Mouse (Mus musculus): ENCODE results near the gene Rfk. TPM values are rescaled to one million over a fixed set of nuclear protein-coding genes. Genes with fewer than 3 reads are reported as not detected.

Rfk gene
- polyA plus RNA-seq, 1 experiment from 2014 or later, result 74.3 TPM

GRCm38 (mm10) chr19:17400571-17400970 lies 6.7 kb downstream of the Rfk start:
- Histone ChIP-seq H3K4me3 (ENCODE audit: control insufficient read depth in 1 of 2, insufficient read depth in 1 of 2, low read depth in 1 of 2, low read length in 2 of 2) (no peak overlapping the region), H3K27me3 (ENCODE audit: control insufficient read depth, insufficient read depth, low read length) (no peaks in the 10 kb centered on the region), H3K4me1 (ENCODE audit: control insufficient read depth in 2 of 2, insufficient read depth in 2 of 2, low read length in 2 of 2) (no peaks in the 10 kb centered on the region; a peak in 1 of 4 replicates), H3K4me2 (ENCODE audit: low read length) (no peak overlapping the region), H3K9ac (ENCODE audit: low read length) (no peak overlapping the region), H3K36me3 (ENCODE audit: control insufficient read depth, insufficient read depth, low read length) (peaks cover 42% of the 10 kb centered on the region), H3K27ac (replicated peaks in 1 of 2; ENCODE audit: control insufficient read depth in 1 of 2, insufficient read depth in 1 of 2, low read depth in 2 of 2, low read length in 2 of 2) (no peak overlapping the region), H3K9me3 (ENCODE audit: control insufficient read depth, low read length) (no peaks in the 10 kb centered on the region)
- WGBS, result 69% methylated on average over 4 of the region's 4 CpGs
- no peak for ATAC-seq (ENCODE audit: insufficient number of reproducible peaks, insufficient read depth, low FRiP score, low read depth)

- Histone ChIP-seq H3K4me2 (ENCODE audit: low read length) (no peak overlapping the region), H3K4me3 (ENCODE audit: control insufficient read depth in 1 of 2, insufficient read depth in 1 of 2, low read depth in 1 of 2, low read length in 2 of 2) (no peak overlapping the region), H3K36me3 (ENCODE audit: control insufficient read depth, insufficient read depth, low read length) (peaks cover 27% of the 10 kb centered on the region), H3K27ac (replicated peaks in 1 of 2; ENCODE audit: control insufficient read depth in 1 of 2, insufficient read depth in 1 of 2, low read depth in 2 of 2, low read length in 2 of 2) (no peak overlapping the region), H3K9me3 (ENCODE audit: control insufficient read depth, low read length) (0 out of 2 replicates have a peak, but pooled peaks cover 4% of the 10 kb centered on the region), H3K27me3 (ENCODE audit: control insufficient read depth, insufficient read depth, low read length) (no peaks in the 10 kb centered on the region), H3K9ac (ENCODE audit: low read length) (no peak overlapping the region), H3K4me1 (ENCODE audit: control insufficient read depth in 2 of 2, insufficient read depth in 2 of 2, low read length in 2 of 2) (no peaks in the 10 kb centered on the region)
- ATAC-seq (ENCODE audit: insufficient number of reproducible peaks, insufficient read depth, low FRiP score, low read depth), result no peak
- WGBS, result 84% methylated on average over 4 of the region's 4 CpGs
Observed at GRCm38 (mm10) chr19:17403175-17403574, 9.3 kb downstream of the Rfk start.

GRCm38 (mm10) chr19:17406823-17407222 lies 13.0 kb downstream of the Rfk start:
- H3K4me2 ChIP-seq (ENCODE audit: low read length), result no peak overlapping the region
- H3K27me3 ChIP-seq (ENCODE audit: control insufficient read depth, insufficient read depth, low read length), result no peaks in the 10 kb centered on the region
- H3K4me3 ChIP-seq (ENCODE audit: control insufficient read depth in 1 of 2, insufficient read depth in 1 of 2, low read depth in 1 of 2, low read length in 2 of 2), result no peak overlapping the region
- no peak overlapping the region for H3K27ac ChIP-seq (replicated peaks in 1 of 2; ENCODE audit: control insufficient read depth in 1 of 2, insufficient read depth in 1 of 2, low read depth in 2 of 2, low read length in 2 of 2)
- 0 out of 2 replicates have a peak, but pooled peaks cover 4% of the 10 kb centered on the region for H3K9me3 ChIP-seq (ENCODE audit: control insufficient read depth, low read length)
- no peaks in the 10 kb centered on the region for H3K36me3 ChIP-seq (ENCODE audit: control insufficient read depth, insufficient read depth, low read length)
- H3K4me1 ChIP-seq (ENCODE audit: control insufficient read depth in 2 of 2, insufficient read depth in 2 of 2, low read length in 2 of 2), result no peaks in the 10 kb centered on the region
- no peak overlapping the region for H3K9ac ChIP-seq (ENCODE audit: low read length)
- WGBS, result 88% methylated on average over 5 of the region's 5 CpGs
- no peak for ATAC-seq (ENCODE audit: insufficient number of reproducible peaks, insufficient read depth, low FRiP score, low read depth)

- Histone ChIP-seq H3K9ac (ENCODE audit: low read length) (no peak overlapping the region), H3K4me1 (ENCODE audit: control insufficient read depth in 2 of 2, insufficient read depth in 2 of 2, low read length in 2 of 2) (no peaks in the 10 kb centered on the region)
- ATAC-seq (ENCODE audit: insufficient number of reproducible peaks, insufficient read depth, low FRiP score, low read depth), result no peak
Observed at GRCm38 (mm10) chr19:17408591-17408990, 14.7 kb downstream of the Rfk start.

GRCm38 (mm10) chr19:17409351-17409750 lies 15.5 kb downstream of the Rfk start:
- no peaks in the 10 kb centered on the region for H3K27me3 ChIP-seq (ENCODE audit: control insufficient read depth, insufficient read depth, low read length)
- WGBS, result 44% methylated on average over 3 of the region's 3 CpGs
- H3K4me3 ChIP-seq (ENCODE audit: control insufficient read depth in 1 of 2, insufficient read depth in 1 of 2, low read depth in 1 of 2, low read length in 2 of 2), result no peak overlapping the region
- 0 out of 2 replicates have a peak, but pooled peaks cover 4% of the 10 kb centered on the region for H3K9me3 ChIP-seq (ENCODE audit: control insufficient read depth, low read length)
- H3K9ac ChIP-seq (ENCODE audit: low read length), result no peak overlapping the region
- no peak overlapping the region for H3K4me2 ChIP-seq (ENCODE audit: low read length)
- no peaks in the 10 kb centered on the region for H3K36me3 ChIP-seq (ENCODE audit: control insufficient read depth, insufficient read depth, low read length)
- no peak for ATAC-seq (ENCODE audit: insufficient number of reproducible peaks, insufficient read depth, low FRiP score, low read depth)
- no peak overlapping the region for H3K27ac ChIP-seq (replicated peaks in 1 of 2; ENCODE audit: control insufficient read depth in 1 of 2, insufficient read depth in 1 of 2, low read depth in 2 of 2, low read length in 2 of 2)
- H3K4me1 ChIP-seq (ENCODE audit: control insufficient read depth in 2 of 2, insufficient read depth in 2 of 2, low read length in 2 of 2), result no peaks in the 10 kb centered on the region

More at GRCm38 (mm10) chr19:17408591-17408990, 14.7 kb downstream of the Rfk start:
- Histone ChIP-seq H3K27me3 (ENCODE audit: control insufficient read depth, insufficient read depth, low read length) (no peaks in the 10 kb centered on the region), H3K27ac (replicated peaks in 1 of 2; ENCODE audit: control insufficient read depth in 1 of 2, insufficient read depth in 1 of 2, low read depth in 2 of 2, low read length in 2 of 2) (no peak overlapping the region), H3K9me3 (ENCODE audit: control insufficient read depth, low read length) (0 out of 2 replicates have a peak, but pooled peaks cover 4% of the 10 kb centered on the region), H3K36me3 (ENCODE audit: control insufficient read depth, insufficient read depth, low read length) (no peaks in the 10 kb centered on the region), H3K4me3 (ENCODE audit: control insufficient read depth in 1 of 2, insufficient read depth in 1 of 2, low read depth in 1 of 2, low read length in 2 of 2) (no peak overlapping the region), H3K4me2 (ENCODE audit: low read length) (no peak overlapping the region)

GRCm38 (mm10) chr19:17410465-17411065 lies 16.7 kb downstream of the Rfk start:
- Histone ChIP-seq H3K36me3 (ENCODE audit: control insufficient read depth, insufficient read depth, low read length) (no peaks in the 10 kb centered on the region), H3K4me3 (ENCODE audit: control insufficient read depth in 1 of 2, insufficient read depth in 1 of 2, low read depth in 1 of 2, low read length in 2 of 2) (no peak overlapping the region), H3K4me1 (ENCODE audit: control insufficient read depth in 2 of 2, insufficient read depth in 2 of 2, low read length in 2 of 2) (no peaks in the 10 kb centered on the region), H3K9me3 (ENCODE audit: control insufficient read depth, low read length) (0 out of 2 replicates have a peak, but pooled peaks cover 4% of the 10 kb centered on the region), H3K27me3 (ENCODE audit: control insufficient read depth, insufficient read depth, low read length) (no peaks in the 10 kb centered on the region), H3K9ac (ENCODE audit: low read length) (no peak overlapping the region), H3K4me2 (ENCODE audit: low read length) (no peak overlapping the region), H3K27ac (replicated peaks in 1 of 2; ENCODE audit: control insufficient read depth in 1 of 2, insufficient read depth in 1 of 2, low read depth in 2 of 2, low read length in 2 of 2) (no peak overlapping the region)
- no peak for ATAC-seq (ENCODE audit: insufficient number of reproducible peaks, insufficient read depth, low FRiP score, low read depth)
- WGBS, result 73% methylated on average over 5 of the region's 5 CpGs

- ATAC-seq (ENCODE audit: insufficient number of reproducible peaks, insufficient read depth, low FRiP score, low read depth), result no peak
- WGBS, result 56% methylated on average over 4 of the region's 4 CpGs
Observed at GRCm38 (mm10) chr19:17412915-17413459, 19.1 kb downstream of the Rfk start.

GRCm38 (mm10) chr19:17417855-17418254 lies 24.0 kb downstream of the Rfk start:
- Histone ChIP-seq H3K4me1 (ENCODE audit: control insufficient read depth in 2 of 2, insufficient read depth in 2 of 2, low read length in 2 of 2) (no peaks in the 10 kb centered on the region; a peak in 1 of 4 replicates), H3K27ac (replicated peaks in 1 of 2; ENCODE audit: control insufficient read depth in 1 of 2, insufficient read depth in 1 of 2, low read depth in 2 of 2, low read length in 2 of 2) (no peak overlapping the region), H3K36me3 (ENCODE audit: control insufficient read depth, insufficient read depth, low read length) (no peaks in the 10 kb centered on the region), H3K4me3 (ENCODE audit: control insufficient read depth in 1 of 2, insufficient read depth in 1 of 2, low read depth in 1 of 2, low read length in 2 of 2) (no peak overlapping the region), H3K27me3 (ENCODE audit: control insufficient read depth, insufficient read depth, low read length) (no peaks in the 10 kb centered on the region), H3K9ac (ENCODE audit: low read length) (no peak overlapping the region), H3K9me3 (ENCODE audit: control insufficient read depth, low read length) (no peaks in the 10 kb centered on the region), H3K4me2 (ENCODE audit: low read length) (no peak overlapping the region)
- WGBS, result 64% methylated on average over 1 of the region's 1 CpGs
- no peak for ATAC-seq (ENCODE audit: insufficient number of reproducible peaks, insufficient read depth, low FRiP score, low read depth)

More at GRCm38 (mm10) chr19:17412915-17413459, 19.1 kb downstream of the Rfk start:
- Histone ChIP-seq H3K36me3 (ENCODE audit: control insufficient read depth, insufficient read depth, low read length) (no peaks in the 10 kb centered on the region), H3K9ac (ENCODE audit: low read length) (no peak overlapping the region), H3K4me1 (ENCODE audit: control insufficient read depth in 2 of 2, insufficient read depth in 2 of 2, low read length in 2 of 2) (no peaks in the 10 kb centered on the region), H3K27ac (replicated peaks in 1 of 2; ENCODE audit: control insufficient read depth in 1 of 2, insufficient read depth in 1 of 2, low read depth in 2 of 2, low read length in 2 of 2) (no peak overlapping the region), H3K4me2 (ENCODE audit: low read length) (no peak overlapping the region), H3K4me3 (ENCODE audit: control insufficient read depth in 1 of 2, insufficient read depth in 1 of 2, low read depth in 1 of 2, low read length in 2 of 2) (no peak overlapping the region), H3K9me3 (ENCODE audit: control insufficient read depth, low read length) (no peaks in the 10 kb centered on the region), H3K27me3 (ENCODE audit: control insufficient read depth, insufficient read depth, low read length) (no peaks in the 10 kb centered on the region)
